Mouse (Mus musculus) midbrain, postnatal 0 days (tissue): Measurements from ENCODE around the gene Aff3. TPM values are rescaled to one million over a fixed set of nuclear protein-coding genes. Genes with fewer than 3 reads are reported as not detected.

ENCODE experiments used
- ATAC-seq: fragments of 200-750 bp; cut with Nextera tagmentation; 2 replicates; pipeline ENCODE4 v1.8.0; 2017; ENCODE audit warnings: moderate number of reproducible peaks, mild to moderate bottlenecking, moderate TSS enrichment, moderate library complexity; ENCODE audit not compliant: low FRiP score
- DNase-seq: peaks from one replicate; pipeline ENCODE4 v3.0.0-alpha.2; 2015; ENCODE audit warnings: low spot score
- H3K27ac ChIP-seq: fragments of 300-500 bp; sonication (generic); 2 replicates; pipeline ENCODE4 v1.5.1; 2014; ENCODE audit warnings: low read depth, mild to moderate bottlenecking, low read length, mixed read lengths
- H3K27me3 ChIP-seq: fragments of 300-500 bp; sonication (generic); 2 replicates; pipeline ENCODE4 v1.6.1; 2014; ENCODE audit warnings: low read length, control low read depth, mixed read lengths; ENCODE audit not compliant: insufficient read depth
- H3K36me3 ChIP-seq: fragments of 300-500 bp; sonication (generic); 2 replicates; pipeline ENCODE4 v1.6.1; 2014; ENCODE audit warnings: low read length, control low read depth, mixed read lengths; ENCODE audit not compliant: insufficient read depth
- H3K4me1 ChIP-seq: fragments of 300-500 bp; sonication (generic); 2 replicates; pipeline ENCODE4 v1.6.1; 2014; ENCODE audit warnings: mild to moderate bottlenecking, control low read depth, antibody characterized with exemption, low read length, mixed read lengths; ENCODE audit not compliant: insufficient read depth
- H3K4me2 ChIP-seq: fragments of 300-500 bp; sonication (generic); 2 replicates; pipeline ENCODE4 v1.6.1; 2014; ENCODE audit warnings: low read depth, mild to moderate bottlenecking, low read length, mixed read lengths; ENCODE audit not compliant: poor library complexity, severe bottlenecking
- H3K4me3 ChIP-seq: fragments of 300-500 bp; sonication (generic); 2 replicates; pipeline ENCODE4 v1.5.1; 2014; ENCODE audit warnings: low read depth, mild to moderate bottlenecking, low read length, moderate library complexity
- H3K9ac ChIP-seq: fragments of 300-500 bp; sonication (generic); replicated peaks from 2 replicates; pipeline ENCODE4 v1.6.1; 2014; ENCODE audit warnings: mild to moderate bottlenecking, low read length, moderate library complexity, mixed read lengths; ENCODE audit not compliant: poor library complexity, severe bottlenecking
- H3K9me3 ChIP-seq: fragments of 300-500 bp; sonication (generic); 2 replicates; pipeline ENCODE4 v1.6.1; 2016; ENCODE audit warnings: low read length, control low read depth
- CTCF ChIP-seq: IDR thresholded peaks from 2 replicates; pipeline ENCODE4 v1.5.1; 2016; ENCODE audit warnings: antibody characterized with exemption, mild to moderate bottlenecking
- whole genome bisulfite sequencing: fragments of 180-500 bp; shearing (Covaris S2); extraction: QIAGEN DNeasy Blood & Tissue Kit; methylation state at CpG from one replicate; pipeline ENCODE4 v1.1.7; 2014; 5-methylcytosine and 5-hydroxymethylcytosine counted together
- polyA plus RNA-seq: library from polyadenylated mRNA; unstranded; fragments of >200 nt; fragmentation: Nextera tagmentation; extraction: Ambion mirVana; gene quantifications from 2 replicates; pipeline ENCODE4 v1.2.1, GENCODE M21; 2015
- total RNA-seq: library from RNA; depleted of rRNA; stranded (reverse); fragments of >200 nt; gene quantifications from 2 replicates; pipeline ENCODE4 v1.2.3, GENCODE M21; 2014

Aff3 gene
- total and polyA plus RNA-seq, 2 experiments from 2014 or later = 20.6 to 61.2 TPM

- H3K36me3 ChIP-seq = no peaks in the 10 kb centered on the region
- H3K4me1 ChIP-seq = 0 out of 2 replicates have a peak, but pooled peaks cover 3% of the 10 kb centered on the region
- no peak overlapping the region for H3K9ac ChIP-seq
- H3K4me3 ChIP-seq = no peak overlapping the region
- WGBS = 91% methylated on average over 16 of the region's 16 CpGs
- no peaks in the 10 kb centered on the region for H3K9me3 ChIP-seq
- TF ChIP-seq CTCF = no peak
- ATAC-seq = no peak
- H3K27me3 ChIP-seq = no peaks in the 10 kb centered on the region
- no peak overlapping the region for H3K27ac ChIP-seq
- no peak for DNase-seq
- no peak overlapping the region for H3K4me2 ChIP-seq
These were observed 425.2 kb downstream of the Aff3 start for GRCm38 (mm10) chr1:38239516-38239915.

GRCm38 (mm10) chr1:38237831-38238230 is 426.9 kb downstream of the Aff3 start:
- H3K27ac ChIP-seq = no peak overlapping the region
- no peak for ATAC-seq

GRCm38 (mm10) chr1:38237027-38237787 is 427.5 kb downstream of the Aff3 start:
- Histone ChIP-seq H3K9me3 (no peaks in the 10 kb centered on the region), H3K36me3 (no peaks in the 10 kb centered on the region), H3K27me3 (no peaks in the 10 kb centered on the region), H3K4me1 (0 out of 2 replicates have a peak, but pooled peaks cover 3% of the 10 kb centered on the region), H3K4me3 (no peak overlapping the region), H3K27ac (no peak overlapping the region), H3K9ac (no peak overlapping the region), H3K4me2 (no peak overlapping the region)
- WGBS = 73% methylated on average over 7 of the region's 7 CpGs
- DNase-seq (no peak), ATAC-seq (no peak)
- TF ChIP-seq CTCF = no peak

More at GRCm38 (mm10) chr1:38237831-38238230, 426.9 kb downstream of the Aff3 start:
- no peaks in the 10 kb centered on the region for H3K27me3 ChIP-seq
- H3K4me2 ChIP-seq = no peak overlapping the region
- no peak overlapping the region for H3K4me3 ChIP-seq
- 0 out of 2 replicates have a peak, but pooled peaks cover 3% of the 10 kb centered on the region for H3K4me1 ChIP-seq
- H3K9ac ChIP-seq = no peak overlapping the region
- WGBS = 88% methylated on average over 9 of the region's 9 CpGs
- H3K9me3 ChIP-seq = no peaks in the 10 kb centered on the region
- DNase-seq = no peak
- H3K36me3 ChIP-seq = no peaks in the 10 kb centered on the region
- no peak for TF ChIP-seq CTCF

GRCm38 (mm10) chr1:38233121-38233520 is 431.6 kb downstream of the Aff3 start:
- Histone ChIP-seq H3K4me3 (no peak overlapping the region), H3K4me1 (no peaks in the 10 kb centered on the region), H3K27ac (no peak overlapping the region), H3K9ac (no peak overlapping the region), H3K36me3 (no peaks in the 10 kb centered on the region), H3K9me3 (no peaks in the 10 kb centered on the region), H3K4me2 (no peak overlapping the region), H3K27me3 (no peaks in the 10 kb centered on the region)
- TF ChIP-seq CTCF = no peak
- DNase-seq = no peak
- no peak for ATAC-seq
- WGBS = 92% methylated on average over 5 of the region's 5 CpGs

- H3K4me3 ChIP-seq = no peak overlapping the region
- 0 out of 2 replicates have a peak, but pooled peaks cover under 1% of the 10 kb centered on the region for H3K9me3 ChIP-seq
- H3K4me2 ChIP-seq = no peak overlapping the region
- H3K4me1 ChIP-seq = no peaks in the 10 kb centered on the region
- 73% methylated on average over 8 of the region's 8 CpGs for WGBS
- no peaks in the 10 kb centered on the region for H3K36me3 ChIP-seq
- no peak for TF ChIP-seq CTCF
- H3K27ac ChIP-seq = no peak overlapping the region
- H3K9ac ChIP-seq = no peak overlapping the region
- no peak for DNase-seq
- H3K27me3 ChIP-seq = no peaks in the 10 kb centered on the region
- no peak for ATAC-seq
These were observed 434.7 kb downstream of the Aff3 start for GRCm38 (mm10) chr1:38230041-38230440.

- H3K4me2 ChIP-seq = no peak overlapping the region
- DNase-seq = no peak
- H3K9ac ChIP-seq = no peak overlapping the region
- ATAC-seq = no peak
- H3K4me1 ChIP-seq = no peaks in the 10 kb centered on the region
- TF ChIP-seq CTCF = no peak
- no peaks in the 10 kb centered on the region for H3K27me3 ChIP-seq
- no peak overlapping the region for H3K4me3 ChIP-seq
- no peak overlapping the region for H3K27ac ChIP-seq
- 0 out of 2 replicates have a peak, but pooled peaks cover 8% of the 10 kb centered on the region for H3K9me3 ChIP-seq
- no peaks in the 10 kb centered on the region for H3K36me3 ChIP-seq
- 90% methylated on average over 4 of the region's 4 CpGs for WGBS
These were observed 435.9 kb downstream of the Aff3 start for GRCm38 (mm10) chr1:38228806-38229205.
